Mouse (Mus musculus): ENCODE measurements around the gene Pcbp1. TPM values are rescaled to one million over a fixed set of nuclear protein-coding genes. Genes with fewer than 3 reads are reported as not detected.
A peak's percentile ranks its signal among the peaks of the same experiment; 100 is the strongest.
"Not testable (repeated sequence)": the region's sequence is repeated elsewhere in the genome, so short reads cannot be mapped to it uniquely, and the experiment has no call there.

Gene Pcbp1
- 568 and 599 TPM in 2 replicates for polyA plus RNA-seq (2016; fragmentation: Nextera tagmentation; extraction: Ambion mirVana)

DNA sequence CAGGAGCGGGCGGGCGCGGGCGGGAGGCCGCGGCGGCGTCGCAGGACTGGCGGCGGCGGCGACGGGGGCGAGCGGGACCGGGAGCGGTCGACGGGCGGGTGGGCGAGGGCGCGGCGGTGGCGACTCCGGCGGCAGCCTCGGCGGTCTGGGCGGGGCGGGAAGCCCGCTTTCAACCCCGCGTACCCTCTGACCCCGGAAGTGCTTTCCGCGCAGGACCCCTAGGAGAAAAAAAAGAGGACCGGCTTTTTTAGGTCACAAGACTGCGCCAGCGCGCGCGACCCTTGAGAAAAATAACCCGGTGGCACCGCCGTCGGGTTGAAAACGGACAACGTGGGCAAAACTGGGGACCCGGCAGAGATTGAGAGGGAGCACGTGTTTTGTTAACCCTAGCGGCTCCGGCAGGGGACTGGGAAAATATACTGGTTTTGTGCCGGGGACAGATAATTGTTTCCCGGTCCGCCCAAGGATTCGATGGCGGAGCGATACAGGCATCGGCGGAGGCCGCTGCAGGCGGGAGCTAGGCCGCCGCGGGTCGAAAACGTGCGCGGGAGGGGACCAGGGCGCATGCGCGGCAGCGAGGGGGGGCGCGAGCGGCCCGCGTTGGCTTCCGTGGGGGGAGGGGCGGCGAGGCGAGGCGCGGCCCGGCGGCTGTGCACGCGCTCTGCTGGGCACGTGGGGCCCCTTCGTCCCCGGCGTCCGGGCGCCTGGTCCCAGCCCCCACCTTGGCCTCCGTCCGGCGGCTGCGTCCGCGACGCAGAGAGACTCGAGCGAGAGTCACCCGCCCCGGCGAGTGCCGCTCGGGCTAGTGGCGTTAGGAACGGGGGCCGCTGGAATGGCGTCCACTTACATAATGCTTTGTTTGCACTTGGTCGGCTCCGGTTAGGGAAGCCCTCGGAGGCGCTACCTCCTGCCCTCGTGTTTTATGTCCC lies at the start of gene Pcbp1:
Gene Pcbp1 (minus strand): TSS at position 290 of the 929 bp plus-strand sequence.
- under 1% methylated on average over 106 of the region's 120 CpGs for WGBS
- H3K4me2 ChIP-seq (replicated peaks): peak within 1 kb of the TSS; percentile 89
- peak; percentile 85 for ATAC-seq (ENCODE audit: low FRiP score, low read depth)

DNA sequence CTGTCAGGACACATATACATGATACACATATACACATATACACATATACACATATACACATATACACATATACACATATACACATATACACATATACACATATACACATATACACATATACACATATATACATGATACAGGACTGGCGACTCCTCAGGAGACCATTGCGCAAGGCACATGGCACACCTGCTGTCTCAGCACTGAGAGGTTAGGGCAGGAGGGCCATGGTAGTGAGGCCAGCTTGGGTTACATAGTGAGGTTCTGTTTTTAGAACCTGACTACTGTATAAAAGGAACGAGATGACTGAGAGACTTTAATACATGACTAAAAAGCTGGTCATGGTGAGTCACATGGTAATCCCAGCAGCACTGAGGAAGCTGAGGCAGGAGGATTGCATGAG lies 48.4 kb upstream of the Pcbp1 start:
- Histone ChIP-seq H3K9me3 (no peaks in the 10 kb centered on the region), H3K4me1 (no peaks in the 10 kb centered on the region), H3K36me3 (no peaks in the 10 kb centered on the region), H3K4me3 (no peak overlapping the region), H3K4me2 (replicated peaks) (no peak overlapping the region), H3K9ac (no peak overlapping the region), H3K27ac (no peak overlapping the region), H3K27me3 (replicated peaks) (no peaks in the 10 kb centered on the region)
- ATAC-seq (ENCODE audit: low FRiP score, low read depth): no peak
- WGBS: 96% methylated on average over 3 of the region's 3 CpGs

More for the DNA sequence above, at the start of gene Pcbp1:
- Histone ChIP-seq H3K9ac (peak within 1 kb of the TSS; percentile 95), H3K9me3 (no peaks in the 10 kb centered on the region), H3K4me1 (peaks cover 15% of the 10 kb centered on the region; the same call in 1 of the 2 replicates), H3K4me3 (peak within 1 kb of the TSS; percentile 84), H3K36me3 (peaks cover 10% of the 10 kb centered on the region), H3K27ac (peak within 1 kb of the TSS; percentile 100), H3K27me3 (replicated peaks) (no peaks in the 10 kb centered on the region)

DNA sequence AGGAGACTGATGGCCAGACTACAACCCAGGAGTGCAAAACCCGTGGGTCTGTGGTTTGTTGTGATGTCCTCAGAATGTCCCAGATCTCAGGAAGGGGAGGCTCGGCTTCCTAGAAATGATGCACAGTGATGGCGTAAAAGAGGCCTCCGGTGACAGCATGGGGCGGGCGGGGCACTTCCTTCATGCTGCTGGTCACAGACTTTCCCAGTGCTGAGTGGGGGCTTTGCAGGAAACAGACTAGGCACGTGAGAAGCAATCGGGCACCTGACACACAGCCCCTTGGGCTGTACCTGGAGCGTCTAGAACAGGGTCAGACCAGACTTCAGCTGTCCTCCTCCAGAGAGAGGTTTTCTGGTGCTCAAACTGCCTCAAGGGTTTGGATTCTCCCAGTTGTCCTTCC lies 44.7 kb upstream of the Pcbp1 start:
- H3K4me3 ChIP-seq: no peak overlapping the region
- H3K27me3 ChIP-seq (replicated peaks): no peaks in the 10 kb centered on the region
- H3K4me2 ChIP-seq (replicated peaks): no peak overlapping the region
- H3K36me3 ChIP-seq: peaks cover 11% of the 10 kb centered on the region; the same call in 1 of the 2 replicates
- H3K9ac ChIP-seq: no peak overlapping the region
- H3K4me1 ChIP-seq: no peaks in the 10 kb centered on the region
- 58% methylated on average over 9 of the region's 9 CpGs for WGBS
- H3K9me3 ChIP-seq: no peaks in the 10 kb centered on the region
- H3K27ac ChIP-seq: no peak overlapping the region
- ATAC-seq (ENCODE audit: low FRiP score, low read depth): no peak

DNA sequence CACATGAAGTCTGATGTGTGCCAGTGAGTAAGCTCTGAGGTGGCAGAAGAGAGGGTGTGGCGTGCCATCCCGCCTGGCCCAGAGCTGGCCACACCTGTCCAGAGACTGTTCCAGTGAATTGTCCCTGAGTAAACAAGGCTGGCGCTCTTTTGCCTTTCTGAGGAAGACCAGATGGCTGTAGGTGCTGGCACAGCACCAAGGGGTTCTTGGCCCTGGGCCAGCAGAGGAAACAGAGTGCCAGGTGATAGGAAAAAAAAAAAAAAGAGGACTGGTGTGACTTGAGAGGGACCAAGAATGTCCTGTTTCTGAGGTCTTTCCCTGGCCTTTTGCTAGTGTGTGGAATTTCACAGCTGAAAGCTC lies 43.3 kb upstream of the Pcbp1 start:
- no peak overlapping the region for H3K4me3 ChIP-seq
- no peak overlapping the region for H3K27ac ChIP-seq
- H3K9me3 ChIP-seq: no peaks in the 10 kb centered on the region
- H3K36me3 ChIP-seq: peaks cover 23% of the 10 kb centered on the region
- no peak overlapping the region for H3K9ac ChIP-seq
- 74% methylated on average over 3 of the region's 3 CpGs for WGBS
- no peak for ATAC-seq (ENCODE audit: low FRiP score, low read depth)
- no peak overlapping the region for H3K4me2 ChIP-seq (replicated peaks)
- H3K27me3 ChIP-seq (replicated peaks): no peaks in the 10 kb centered on the region
- H3K4me1 ChIP-seq: no peaks in the 10 kb centered on the region

DNA sequence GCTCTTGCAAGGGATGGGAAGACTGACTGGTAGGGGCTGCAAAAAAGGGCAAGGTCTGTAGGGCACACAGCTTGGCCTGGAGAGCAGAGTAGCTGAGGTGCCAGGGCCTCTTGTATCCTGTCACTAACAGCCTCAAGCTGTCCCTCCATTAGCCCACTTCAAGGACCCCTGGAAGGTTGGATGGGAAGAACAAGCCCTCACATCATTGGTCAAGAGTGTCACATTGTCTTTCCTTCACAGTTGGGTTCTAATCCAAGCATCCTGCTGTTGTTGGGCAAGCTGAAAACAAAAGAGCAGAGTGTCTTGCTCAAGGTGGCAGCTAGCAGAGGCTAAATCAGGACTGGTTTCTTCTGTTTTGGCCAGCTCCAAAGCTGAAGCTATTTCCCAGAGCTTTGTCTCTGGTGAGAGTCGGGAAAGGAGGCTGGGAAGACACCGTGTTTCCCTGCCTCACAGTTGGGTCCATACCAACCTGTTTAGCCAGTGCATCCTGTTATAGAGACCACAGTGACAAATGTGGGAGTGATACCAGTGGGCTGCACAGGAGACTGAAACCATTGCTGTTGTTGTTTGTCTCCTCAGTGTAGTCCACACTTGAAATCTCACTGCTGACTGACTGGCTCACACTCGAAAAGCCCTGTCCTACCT lies 42.8 kb upstream of the Pcbp1 start:
- WGBS: 61% methylated on average over 3 of the region's 3 CpGs
- H3K9ac ChIP-seq: no peak overlapping the region
- H3K27ac ChIP-seq: no peak overlapping the region
- H3K4me3 ChIP-seq: no peak overlapping the region
- ATAC-seq (ENCODE audit: low FRiP score, low read depth): no peak
- H3K27me3 ChIP-seq (replicated peaks): no peaks in the 10 kb centered on the region
- H3K4me2 ChIP-seq (replicated peaks): no peak overlapping the region
- H3K9me3 ChIP-seq: no peaks in the 10 kb centered on the region
- H3K4me1 ChIP-seq: no peaks in the 10 kb centered on the region
- H3K36me3 ChIP-seq: peaks cover 25% of the 10 kb centered on the region

DNA sequence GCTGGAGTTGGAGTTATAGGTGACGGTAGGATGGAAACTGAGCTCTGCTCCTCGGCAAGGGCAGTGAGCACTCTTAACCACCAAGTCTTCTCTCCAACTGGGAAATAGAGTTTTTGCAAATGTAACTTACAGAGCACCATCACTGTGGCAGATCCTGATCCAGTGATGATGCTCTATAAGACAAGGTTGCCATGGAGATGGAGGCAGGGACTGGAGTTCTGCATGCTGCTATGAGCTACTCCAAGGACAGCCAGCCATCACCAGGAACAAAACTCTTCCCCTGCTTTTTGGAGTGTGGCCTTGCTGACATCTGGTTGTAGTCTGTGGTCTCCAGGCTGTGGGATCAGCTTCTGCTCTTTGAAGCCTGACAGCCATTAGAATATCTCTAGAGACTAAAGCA lies 39.7 kb upstream of the Pcbp1 start:
- H3K36me3 ChIP-seq: peaks cover 44% of the 10 kb centered on the region
- WGBS: 96% methylated on average over 2 of the region's 2 CpGs
- H3K4me3 ChIP-seq: no peak overlapping the region
- no peak for ATAC-seq (ENCODE audit: low FRiP score, low read depth)
- H3K27me3 ChIP-seq (replicated peaks): no peaks in the 10 kb centered on the region
- no peak overlapping the region for H3K27ac ChIP-seq
- H3K4me1 ChIP-seq: no peaks in the 10 kb centered on the region
- no peak overlapping the region for H3K4me2 ChIP-seq (replicated peaks)
- no peaks in the 10 kb centered on the region for H3K9me3 ChIP-seq
- H3K9ac ChIP-seq: no peak overlapping the region

DNA sequence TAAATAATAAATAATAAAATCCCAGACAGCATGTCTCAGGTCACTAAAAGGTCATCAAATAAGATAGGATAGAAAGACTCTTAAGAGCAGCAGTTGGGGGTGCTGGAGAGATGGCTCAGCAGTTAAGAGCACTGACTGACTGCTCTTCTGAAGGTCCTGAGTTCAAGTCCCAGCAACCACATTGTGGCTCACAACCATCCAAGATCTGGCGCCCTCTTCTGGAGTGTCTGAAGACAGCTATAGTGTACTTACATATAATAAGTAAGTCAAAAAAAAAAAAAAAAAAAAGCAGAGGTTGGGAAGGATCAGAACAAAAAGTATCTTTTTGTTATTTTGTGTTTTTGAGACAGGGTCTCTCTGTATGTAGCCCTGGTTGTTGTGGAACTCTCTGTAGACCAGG lies 31.1 kb upstream of the Pcbp1 start:
- not testable (repeated sequence) for ATAC-seq (ENCODE audit: low FRiP score, low read depth)

DNA sequence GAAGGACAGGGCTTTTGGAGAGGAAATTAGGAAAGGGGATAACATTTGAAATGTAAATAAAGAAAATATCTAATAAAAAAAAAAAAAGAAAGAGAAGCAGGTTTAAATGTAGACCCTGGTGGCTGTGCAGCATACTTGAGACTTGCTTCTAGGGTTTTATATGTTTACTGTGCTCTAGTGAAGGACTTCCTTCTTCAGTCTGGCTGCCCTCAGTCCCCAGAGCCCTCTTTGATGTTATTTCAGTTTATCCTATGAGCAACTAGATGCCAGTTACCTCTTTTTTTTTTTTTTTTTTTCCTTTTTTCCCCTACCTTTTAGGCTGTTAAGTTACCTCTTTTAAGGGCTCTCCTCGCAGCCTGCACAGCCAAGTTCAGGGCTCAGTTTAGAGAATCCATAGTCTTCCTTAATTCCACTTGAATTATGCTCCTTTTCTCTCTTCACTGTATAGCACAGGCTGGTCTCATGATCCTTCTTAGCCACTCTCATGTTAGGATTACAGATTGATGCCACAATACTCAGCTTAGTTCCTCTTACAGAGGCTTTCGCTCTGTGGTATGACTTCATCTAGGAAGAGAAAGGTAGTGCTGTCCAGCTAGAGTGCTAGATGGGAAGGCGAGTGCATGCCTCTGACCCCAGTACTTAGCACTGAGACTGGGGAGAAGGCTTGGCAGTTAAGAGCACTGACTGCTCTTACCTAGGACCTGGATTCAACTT lies 30.4 kb upstream of the Pcbp1 start:
- Histone ChIP-seq H3K4me2 (replicated peaks) (no peak overlapping the region), H3K4me3 (no peak overlapping the region), H3K27me3 (replicated peaks) (no peaks in the 10 kb centered on the region), H3K36me3 (peaks cover 54% of the 10 kb centered on the region), H3K9me3 (no peaks in the 10 kb centered on the region), H3K9ac (no peak overlapping the region), H3K27ac (no peak overlapping the region), H3K4me1 (no peaks in the 10 kb centered on the region)
- 95% methylated on average over 3 of the region's 3 CpGs for WGBS
- no peak for ATAC-seq (ENCODE audit: low FRiP score, low read depth)

More for the DNA sequence above, 31.1 kb upstream of the Pcbp1 start:
- not testable (repeated sequence) for H3K4me1 ChIP-seq; H3K4me3 ChIP-seq; H3K4me2 ChIP-seq (replicated peaks); H3K27ac ChIP-seq; H3K27me3 ChIP-seq (replicated peaks); H3K9ac ChIP-seq; H3K9me3 ChIP-seq
- H3K36me3 ChIP-seq: peaks cover 52% of the 10 kb centered on the region
- WGBS: 96% methylated on average over 1 of the region's 1 CpGs

DNA sequence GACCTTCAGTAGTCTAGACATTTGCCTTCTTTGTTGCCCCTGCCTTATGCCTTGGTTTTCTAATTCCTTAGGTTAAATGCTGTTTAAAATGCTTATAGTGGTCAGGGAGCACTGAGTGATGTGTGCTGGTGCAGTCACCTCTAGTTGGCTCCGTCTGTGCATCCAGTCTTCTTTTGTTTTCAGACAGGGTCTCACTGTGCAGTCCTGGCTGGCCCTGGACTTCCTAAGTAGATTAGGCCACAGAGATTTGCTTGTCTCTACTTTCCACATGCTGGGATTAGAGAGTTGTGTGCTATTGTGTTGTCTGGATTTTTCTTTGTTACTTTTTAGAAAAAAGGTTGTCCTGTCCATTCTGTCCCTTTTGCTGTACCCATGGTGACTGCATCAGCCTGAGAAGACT lies 24.5 kb upstream of the Pcbp1 start:
- no peaks in the 10 kb centered on the region for H3K9me3 ChIP-seq
- no peaks in the 10 kb centered on the region for H3K27me3 ChIP-seq (replicated peaks)
- no peak overlapping the region for H3K4me3 ChIP-seq
- no peak for ATAC-seq (ENCODE audit: low FRiP score, low read depth)
- no peaks in the 10 kb centered on the region for H3K4me1 ChIP-seq
- 72% methylated on average over 1 of the region's 1 CpGs for WGBS
- peaks cover 59% of the 10 kb centered on the region for H3K36me3 ChIP-seq
- no peak overlapping the region for H3K27ac ChIP-seq
- H3K4me2 ChIP-seq (replicated peaks): no peak overlapping the region
- no peak overlapping the region for H3K9ac ChIP-seq

DNA sequence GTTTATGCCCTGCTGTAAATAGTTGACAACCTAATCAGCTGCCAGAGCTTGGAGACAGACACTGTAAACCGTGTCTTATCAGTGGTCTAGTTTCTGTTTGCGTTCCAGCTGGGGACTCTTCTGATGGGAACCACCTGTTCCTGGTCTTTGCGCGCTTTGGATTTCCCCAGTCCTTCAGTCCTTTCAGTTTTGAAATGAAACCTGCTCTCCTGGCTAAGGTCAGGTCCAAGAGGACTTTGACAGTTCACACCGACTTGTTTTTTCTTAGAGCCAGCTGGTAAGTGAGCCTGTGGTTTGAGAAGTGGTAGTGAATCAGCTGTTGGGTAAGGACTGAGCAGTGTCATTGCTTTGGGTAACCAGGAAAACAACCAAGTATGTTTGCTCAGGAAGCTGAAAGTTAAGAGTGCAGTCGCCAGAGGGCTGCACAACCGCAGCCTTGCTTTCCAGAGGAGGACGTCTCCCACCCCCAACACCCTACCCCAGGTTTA lies 21.8 kb upstream of the Pcbp1 start:
- 93% methylated on average over 8 of the region's 8 CpGs for WGBS
- Histone ChIP-seq H3K4me3 (no peak overlapping the region), H3K4me2 (replicated peaks) (no peak overlapping the region), H3K9ac (no peak overlapping the region), H3K27ac (no peak overlapping the region), H3K27me3 (replicated peaks) (no peaks in the 10 kb centered on the region), H3K9me3 (no peaks in the 10 kb centered on the region), H3K36me3 (peaks cover 57% of the 10 kb centered on the region), H3K4me1 (no peaks in the 10 kb centered on the region)
- no peak for ATAC-seq (ENCODE audit: low FRiP score, low read depth)

DNA sequence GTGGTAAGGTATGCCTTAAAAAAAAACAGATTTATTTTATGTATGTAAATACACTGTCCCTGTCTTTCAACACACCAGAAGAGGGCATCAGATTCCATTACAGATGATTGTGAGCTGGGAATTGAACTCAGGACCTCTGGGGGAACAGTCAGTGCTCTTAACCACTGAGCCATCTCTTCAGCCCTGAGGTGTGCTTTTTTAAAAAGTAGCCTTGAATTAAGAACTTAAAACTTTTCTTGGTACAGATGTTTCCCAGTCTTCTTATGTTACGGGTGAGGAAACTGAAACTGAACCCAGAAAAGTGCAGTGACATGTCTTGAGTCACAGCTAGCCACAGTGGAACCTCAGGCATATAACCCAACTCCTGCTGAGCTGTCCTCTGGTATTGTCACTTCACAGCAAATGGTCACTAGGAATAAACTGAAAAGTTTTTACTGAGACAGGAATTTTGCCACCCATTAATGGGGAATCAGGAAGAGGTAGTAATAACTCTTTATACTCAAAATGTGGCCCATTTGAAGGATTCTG lies 21.2 kb upstream of the Pcbp1 start:
- no peaks in the 10 kb centered on the region for H3K9me3 ChIP-seq

DNA sequence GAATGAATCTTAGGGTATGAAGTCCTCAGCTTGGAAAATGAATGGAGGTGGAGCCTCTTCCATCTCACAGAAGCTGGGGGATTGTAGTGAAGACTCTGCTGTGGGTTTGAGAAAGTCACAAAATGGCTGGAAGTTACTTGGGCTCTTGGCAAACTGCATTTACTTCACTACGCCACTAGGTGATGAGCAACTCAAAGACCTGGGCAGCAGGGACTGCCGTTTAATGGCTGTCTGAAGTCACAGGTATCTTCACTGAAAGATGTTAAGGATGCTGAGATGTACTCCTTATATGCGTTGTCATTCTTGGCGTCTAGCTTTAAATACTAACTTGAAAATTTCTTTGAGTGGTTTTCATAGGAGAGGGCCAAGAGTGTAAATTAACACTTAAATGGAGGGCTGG lies 19.1 kb upstream of the Pcbp1 start:
- WGBS: 68% methylated on average over 4 of the region's 4 CpGs
- no peak for ATAC-seq (ENCODE audit: low FRiP score, low read depth)
- H3K36me3 ChIP-seq: peaks cover 58% of the 10 kb centered on the region

More for the DNA sequence above, 21.2 kb upstream of the Pcbp1 start:
- ATAC-seq (ENCODE audit: low FRiP score, low read depth): no peak
- H3K9ac ChIP-seq: no peak overlapping the region
- 89% methylated on average over 1 of the region's 1 CpGs for WGBS
- peaks cover 58% of the 10 kb centered on the region for H3K36me3 ChIP-seq
- no peak overlapping the region for H3K4me3 ChIP-seq
- H3K27ac ChIP-seq: no peak overlapping the region
- H3K27me3 ChIP-seq (replicated peaks): no peaks in the 10 kb centered on the region
- no peaks in the 10 kb centered on the region for H3K4me1 ChIP-seq
- no peak overlapping the region for H3K4me2 ChIP-seq (replicated peaks)

More for the DNA sequence above, 19.1 kb upstream of the Pcbp1 start:
- no peak overlapping the region for H3K9ac ChIP-seq
- no peaks in the 10 kb centered on the region for H3K4me1 ChIP-seq
- no peak overlapping the region for H3K4me3 ChIP-seq
- no peak overlapping the region for H3K4me2 ChIP-seq (replicated peaks)
- no peaks in the 10 kb centered on the region for H3K27me3 ChIP-seq (replicated peaks)
- H3K9me3 ChIP-seq: no peaks in the 10 kb centered on the region
- no peak overlapping the region for H3K27ac ChIP-seq

Measured in neural tube, embryonic 12.5 days (tissue).